Mouse (Mus musculus): ENCODE results near the gene Gxylt1. TPM values are rescaled to one million over a fixed set of nuclear protein-coding genes. Genes with fewer than 3 reads are reported as not detected.

Gxylt1 gene
- polyA plus RNA-seq, 1 experiment from 2014 or later: 17.2 TPM

DNA sequence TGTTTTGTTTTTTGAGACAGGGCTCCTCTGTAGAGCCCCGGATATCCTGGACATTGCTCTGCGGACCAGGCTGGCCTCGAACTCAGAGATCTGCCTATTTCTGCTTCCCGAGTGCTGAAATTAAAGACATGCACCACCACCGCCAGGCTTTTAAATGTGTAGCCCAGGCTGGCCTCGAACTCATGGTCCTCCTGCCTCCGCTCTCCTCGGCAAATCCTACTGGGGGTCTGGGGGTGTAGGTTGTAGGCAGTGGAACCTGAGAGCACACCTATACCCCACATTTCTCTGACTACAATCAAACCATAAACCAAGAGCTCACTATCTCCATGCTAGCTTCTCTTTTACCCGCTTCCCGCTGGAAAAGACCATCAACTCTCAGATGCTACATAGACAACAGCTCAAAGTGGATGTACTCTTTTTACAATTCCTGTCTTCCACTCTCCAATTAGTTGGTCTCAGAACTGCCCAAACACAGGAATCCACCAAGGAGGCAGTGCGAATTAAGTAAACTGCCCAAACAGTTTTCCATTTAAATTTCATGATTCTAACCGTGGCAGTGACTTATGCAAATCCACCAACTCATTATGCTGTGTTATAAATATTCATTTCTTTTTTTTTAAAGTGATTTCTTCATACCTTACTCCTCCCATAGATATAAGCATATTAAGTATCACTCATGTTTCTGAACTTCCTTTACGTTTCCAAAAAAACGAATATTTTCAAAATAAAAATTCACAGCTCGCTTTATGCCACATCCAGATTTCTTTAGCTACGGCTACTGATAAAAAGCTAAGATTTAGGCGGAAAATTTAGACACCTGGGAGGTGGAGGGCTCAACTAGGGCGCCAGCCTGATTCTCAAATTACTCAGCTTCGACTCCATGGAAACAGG is 946 bp downstream of the Gxylt1 start:
- DNase-seq (ENCODE audit: low spot score): no peak
- Histone ChIP-seq H3K9me3 (no peaks in the 10 kb centered on the region), H3K27me3 (ENCODE audit: insufficient read depth, poor library complexity, severe bottlenecking) (no peaks in the 10 kb centered on the region), H3K4me1 (peaks cover 31% of the 10 kb centered on the region), H3K36me3 (0 out of 2 replicates have a peak, but pooled peaks cover 4% of the 10 kb centered on the region), H3K27ac (peak overlapping the region; percentile 93), H3K4me3 (peak overlapping the region; percentile 86)
- WGBS: 44% methylated on average over 19 of the region's 19 CpGs

DNA sequence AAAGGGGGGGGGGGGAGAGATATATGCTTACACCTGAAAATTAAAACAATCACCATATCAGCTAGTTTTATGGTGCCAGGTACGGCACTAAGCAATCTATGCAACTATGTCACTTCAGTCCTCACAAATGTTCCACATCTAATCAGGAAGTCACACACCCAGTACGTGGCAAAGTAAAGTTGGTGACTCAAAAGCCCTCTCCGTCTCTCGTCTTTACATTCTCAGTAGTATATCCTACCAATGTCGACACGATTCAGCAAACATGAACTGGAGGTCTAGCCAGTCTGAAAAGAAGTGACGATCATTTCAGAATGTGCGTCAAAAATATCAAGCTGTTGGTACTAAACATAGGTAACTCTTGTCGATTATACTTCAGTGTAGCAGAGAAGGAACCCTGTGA is 2.0 kb downstream of the Gxylt1 start:
- DNase-seq (ENCODE audit: low spot score): no peak
- 69% methylated on average over 9 of the region's 9 CpGs for WGBS
- no peaks in the 10 kb centered on the region for H3K9me3 ChIP-seq
- no peaks in the 10 kb centered on the region for H3K27me3 ChIP-seq (ENCODE audit: insufficient read depth, poor library complexity, severe bottlenecking)
- peaks cover 31% of the 10 kb centered on the region for H3K4me1 ChIP-seq
- H3K27ac ChIP-seq: no peak overlapping the region
- 0 out of 2 replicates have a peak, but pooled peaks cover 4% of the 10 kb centered on the region for H3K36me3 ChIP-seq
- no peak overlapping the region for H3K4me3 ChIP-seq

- Histone ChIP-seq H3K4me3 (no peak overlapping the region), H3K36me3 (0 out of 2 replicates have a peak, but pooled peaks cover 4% of the 10 kb centered on the region), H3K27ac (no peak overlapping the region), H3K27me3 (ENCODE audit: insufficient read depth, poor library complexity, severe bottlenecking) (no peaks in the 10 kb centered on the region), H3K4me1 (peaks cover 28% of the 10 kb centered on the region), H3K9me3 (no peaks in the 10 kb centered on the region)
- 80% methylated on average over 9 of the region's 9 CpGs for WGBS
- DNase-seq (ENCODE audit: low spot score): no peak
Observed at GRCm38 (mm10) chr15:93270289-93270855, 4.6 kb downstream of the Gxylt1 start.

GRCm38 (mm10) chr15:93269572-93269971 is 5.4 kb downstream of the Gxylt1 start:
- no peak overlapping the region for H3K27ac ChIP-seq
- no peaks in the 10 kb centered on the region for H3K9me3 ChIP-seq
- H3K4me1 ChIP-seq: peaks cover 31% of the 10 kb centered on the region
- H3K27me3 ChIP-seq (ENCODE audit: insufficient read depth, poor library complexity, severe bottlenecking): no peaks in the 10 kb centered on the region
- WGBS: 94% methylated on average over 7 of the region's 7 CpGs
- 0 out of 2 replicates have a peak, but pooled peaks cover 4% of the 10 kb centered on the region for H3K36me3 ChIP-seq
- DNase-seq (ENCODE audit: low spot score): no peak
- no peak overlapping the region for H3K4me3 ChIP-seq

- H3K36me3 ChIP-seq: 0 out of 2 replicates have a peak, but pooled peaks cover 4% of the 10 kb centered on the region
- H3K9me3 ChIP-seq: no peaks in the 10 kb centered on the region
- peaks cover 19% of the 10 kb centered on the region for H3K4me1 ChIP-seq
- no peak overlapping the region for H3K27ac ChIP-seq
- H3K27me3 ChIP-seq (ENCODE audit: insufficient read depth, poor library complexity, severe bottlenecking): no peaks in the 10 kb centered on the region
- no peak overlapping the region for H3K4me3 ChIP-seq
- DNase-seq (ENCODE audit: low spot score): no peak
- 92% methylated on average over 1 of the region's 1 CpGs for WGBS
Observed at GRCm38 (mm10) chr15:93268001-93268400, 7.0 kb downstream of the Gxylt1 start.

DNA sequence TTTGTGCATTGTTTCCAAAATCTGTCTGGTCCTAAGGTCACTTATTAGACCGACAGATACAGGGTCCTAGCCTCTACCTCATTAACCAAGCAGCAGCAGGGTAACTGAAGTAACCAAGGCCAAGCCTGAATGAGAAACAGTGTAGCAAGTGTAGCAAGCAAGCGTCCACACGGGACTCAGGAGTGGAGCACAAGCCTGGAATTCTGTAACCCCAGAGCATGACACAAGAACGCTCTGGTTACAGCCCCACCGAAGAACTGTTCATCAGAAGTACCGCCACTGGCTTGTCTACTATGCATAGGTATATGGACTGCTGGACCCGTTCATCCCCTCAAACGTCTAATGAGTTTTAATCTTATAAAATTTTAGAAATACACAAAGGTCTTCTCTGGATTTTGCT is 7.5 kb downstream of the Gxylt1 start:
- no peak for DNase-seq (ENCODE audit: low spot score)
- H3K4me1 ChIP-seq: peaks cover 15% of the 10 kb centered on the region
- H3K9me3 ChIP-seq: no peaks in the 10 kb centered on the region
- 0 out of 2 replicates have a peak, but pooled peaks cover 4% of the 10 kb centered on the region for H3K36me3 ChIP-seq
- H3K27ac ChIP-seq: no peak overlapping the region
- WGBS: 87% methylated on average over 8 of the region's 8 CpGs
- H3K4me3 ChIP-seq: no peak overlapping the region
- no peaks in the 10 kb centered on the region for H3K27me3 ChIP-seq (ENCODE audit: insufficient read depth, poor library complexity, severe bottlenecking)

DNA sequence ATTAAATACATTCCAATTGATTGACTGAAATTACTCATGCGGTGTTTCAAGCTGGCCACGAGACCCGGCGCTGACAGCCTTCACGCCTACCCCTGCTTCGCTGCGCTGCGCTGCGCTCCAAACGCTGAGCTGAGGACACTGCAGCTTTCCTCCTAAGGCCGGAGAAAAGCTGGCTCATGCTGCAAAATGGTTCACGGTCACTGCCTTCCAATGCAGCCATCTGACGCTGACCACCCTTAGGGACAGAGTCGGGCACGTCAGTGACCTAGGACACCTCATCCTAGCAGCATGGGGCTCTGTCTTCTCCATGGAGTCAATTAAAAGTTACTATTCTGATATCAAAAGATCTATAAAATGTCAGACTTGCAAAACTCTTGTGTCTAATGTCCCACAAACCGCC is 8.6 kb downstream of the Gxylt1 start:
- 81% methylated on average over 16 of the region's 16 CpGs for WGBS
- H3K36me3 ChIP-seq: peaks cover 6% of the 10 kb centered on the region
- H3K9me3 ChIP-seq: no peaks in the 10 kb centered on the region
- no peak for DNase-seq (ENCODE audit: low spot score)
- H3K4me1 ChIP-seq: peaks cover 13% of the 10 kb centered on the region
- H3K27me3 ChIP-seq (ENCODE audit: insufficient read depth, poor library complexity, severe bottlenecking): no peaks in the 10 kb centered on the region
- H3K27ac ChIP-seq: no peak overlapping the region
- no peak overlapping the region for H3K4me3 ChIP-seq

DNA sequence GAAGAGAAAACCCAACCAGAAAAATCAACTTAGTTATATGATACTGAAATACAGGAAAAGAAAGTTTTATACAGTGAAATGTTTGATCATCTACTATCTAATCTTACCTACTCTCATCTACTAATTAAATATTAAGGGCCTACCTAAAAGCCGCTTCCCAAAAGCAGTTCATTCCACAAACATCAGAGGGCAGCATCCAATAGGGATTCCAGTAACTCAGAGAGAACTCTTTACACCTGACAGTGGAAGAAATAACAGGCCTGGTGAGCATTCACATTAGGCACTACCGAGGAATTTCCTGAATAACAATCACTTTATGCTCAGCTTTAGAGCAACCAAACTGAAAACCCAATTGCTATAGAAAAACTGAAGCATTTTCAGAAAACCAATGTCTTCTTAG is 9.3 kb downstream of the Gxylt1 start:
- Histone ChIP-seq H3K4me3 (no peak overlapping the region), H3K27ac (no peak overlapping the region), H3K4me1 (peaks cover 13% of the 10 kb centered on the region), H3K27me3 (ENCODE audit: insufficient read depth, poor library complexity, severe bottlenecking) (no peaks in the 10 kb centered on the region), H3K9me3 (no peaks in the 10 kb centered on the region), H3K36me3 (peaks cover 11% of the 10 kb centered on the region)
- 61% methylated on average over 2 of the region's 2 CpGs for WGBS
- DNase-seq (ENCODE audit: low spot score): no peak

GRCm38 (mm10) chr15:93265231-93265630 is 9.7 kb downstream of the Gxylt1 start:
- 73% methylated on average over 3 of the region's 3 CpGs for WGBS
- DNase-seq (ENCODE audit: low spot score): no peak
- Histone ChIP-seq H3K9me3 (no peaks in the 10 kb centered on the region), H3K27me3 (ENCODE audit: insufficient read depth, poor library complexity, severe bottlenecking) (no peaks in the 10 kb centered on the region), H3K27ac (no peak overlapping the region), H3K4me1 (peaks cover 9% of the 10 kb centered on the region), H3K36me3 (peaks cover 9% of the 10 kb centered on the region), H3K4me3 (no peak overlapping the region)

DNA sequence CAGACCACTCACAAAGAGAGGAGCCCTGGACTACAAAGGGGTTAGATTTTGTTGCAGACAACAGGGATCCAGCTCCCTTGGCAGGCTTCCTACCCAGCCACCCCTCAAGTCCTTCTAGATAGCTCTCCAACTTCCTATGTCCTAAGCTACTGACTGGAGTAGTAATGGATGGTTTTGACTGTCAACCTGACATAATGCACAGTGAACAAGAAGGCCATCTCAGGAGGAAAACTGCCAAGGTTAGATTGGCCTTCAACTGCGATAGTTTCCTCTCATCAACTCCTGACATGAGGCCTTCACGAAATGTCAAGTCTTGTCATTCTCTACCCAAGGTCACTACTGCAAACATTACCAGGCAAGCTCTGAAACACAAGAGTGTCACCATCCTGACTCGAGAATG is 10.8 kb downstream of the Gxylt1 start:
- Histone ChIP-seq H3K9me3 (no peaks in the 10 kb centered on the region), H3K27me3 (ENCODE audit: insufficient read depth, poor library complexity, severe bottlenecking) (no peaks in the 10 kb centered on the region), H3K36me3 (peaks cover 7% of the 10 kb centered on the region), H3K4me1 (peaks cover 9% of the 10 kb centered on the region), H3K4me3 (no peak overlapping the region), H3K27ac (no peak overlapping the region)
- 82% methylated on average over 3 of the region's 3 CpGs for WGBS
- DNase-seq (ENCODE audit: low spot score): no peak

DNA sequence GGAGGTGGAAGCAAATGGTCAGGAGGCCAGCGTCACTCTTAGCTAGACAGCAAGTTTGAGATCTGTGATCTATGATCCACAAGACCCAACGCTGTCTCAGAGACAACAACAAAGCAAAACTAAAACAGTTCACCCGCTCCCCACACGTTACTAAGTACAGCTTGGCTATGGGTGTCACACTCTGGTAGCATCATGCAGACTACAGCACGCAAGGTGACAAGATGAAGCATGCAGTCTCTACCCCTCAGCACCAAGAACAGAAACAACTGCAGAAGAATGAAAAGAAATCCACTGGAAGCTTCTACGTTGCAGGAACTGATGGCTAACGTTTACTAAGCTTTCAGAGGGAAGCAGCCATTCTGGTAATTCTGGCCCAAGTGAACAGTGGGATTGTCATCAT is 11.4 kb downstream of the Gxylt1 start:
- 86% methylated on average over 7 of the region's 7 CpGs for WGBS
- Histone ChIP-seq H3K36me3 (peaks cover 9% of the 10 kb centered on the region), H3K4me1 (peaks cover 9% of the 10 kb centered on the region)

GRCm38 (mm10) chr15:93262818-93263217 is 12.2 kb downstream of the Gxylt1 start:
- H3K27ac ChIP-seq: no peak overlapping the region
- H3K27me3 ChIP-seq (ENCODE audit: insufficient read depth, poor library complexity, severe bottlenecking): no peaks in the 10 kb centered on the region
- 70% methylated on average over 5 of the region's 5 CpGs for WGBS
- H3K4me3 ChIP-seq: no peak overlapping the region
- H3K36me3 ChIP-seq: peaks cover 17% of the 10 kb centered on the region
- H3K9me3 ChIP-seq: no peaks in the 10 kb centered on the region
- DNase-seq (ENCODE audit: low spot score): no peak
- peaks cover 9% of the 10 kb centered on the region for H3K4me1 ChIP-seq

More for the DNA sequence above, 11.4 kb downstream of the Gxylt1 start:
- H3K4me3 ChIP-seq: no peak overlapping the region
- H3K9me3 ChIP-seq: no peaks in the 10 kb centered on the region
- no peak overlapping the region for H3K27ac ChIP-seq
- no peak for DNase-seq (ENCODE audit: low spot score)
- no peaks in the 10 kb centered on the region for H3K27me3 ChIP-seq (ENCODE audit: insufficient read depth, poor library complexity, severe bottlenecking)

DNA sequence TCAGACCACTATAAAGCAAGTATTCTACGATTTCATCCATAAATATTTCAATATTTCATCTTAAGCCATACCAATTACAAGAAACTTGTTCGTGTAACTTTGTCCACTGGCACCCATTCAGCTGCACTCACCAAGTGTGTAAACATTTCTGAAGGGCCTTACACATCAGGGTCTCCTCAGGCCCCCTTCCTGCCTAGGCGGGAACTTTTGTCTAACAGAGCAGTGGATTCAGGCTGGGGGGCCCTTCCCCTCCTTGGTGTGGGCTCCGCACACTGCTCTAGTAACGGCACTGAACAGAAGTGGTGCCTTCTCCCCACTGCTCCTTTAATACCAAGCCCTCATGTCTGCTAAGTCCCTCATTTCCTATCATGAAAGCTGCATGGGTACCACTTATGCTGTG is 12.7 kb downstream of the Gxylt1 start:
- no peaks in the 10 kb centered on the region for H3K27me3 ChIP-seq (ENCODE audit: insufficient read depth, poor library complexity, severe bottlenecking)
- no peaks in the 10 kb centered on the region for H3K9me3 ChIP-seq
- H3K4me1 ChIP-seq: peaks cover 9% of the 10 kb centered on the region
- no peak for DNase-seq (ENCODE audit: low spot score)
- H3K27ac ChIP-seq: no peak overlapping the region
- no peak overlapping the region for H3K4me3 ChIP-seq
- peaks cover 22% of the 10 kb centered on the region for H3K36me3 ChIP-seq
- WGBS: 86% methylated on average over 5 of the region's 5 CpGs

Data from heart, embryonic 10.5 days (tissue).